Mouse (Mus musculus): ENCODE results near the gene Arhgap8. TPM values are rescaled to one million over a fixed set of nuclear protein-coding genes. Genes with fewer than 3 reads are reported as not detected.
A peak's percentile ranks its signal among the peaks of the same experiment; 100 is the strongest.

The Arhgap8 gene
- polyA plus RNA-seq, 1 experiment = not detected

DNA sequence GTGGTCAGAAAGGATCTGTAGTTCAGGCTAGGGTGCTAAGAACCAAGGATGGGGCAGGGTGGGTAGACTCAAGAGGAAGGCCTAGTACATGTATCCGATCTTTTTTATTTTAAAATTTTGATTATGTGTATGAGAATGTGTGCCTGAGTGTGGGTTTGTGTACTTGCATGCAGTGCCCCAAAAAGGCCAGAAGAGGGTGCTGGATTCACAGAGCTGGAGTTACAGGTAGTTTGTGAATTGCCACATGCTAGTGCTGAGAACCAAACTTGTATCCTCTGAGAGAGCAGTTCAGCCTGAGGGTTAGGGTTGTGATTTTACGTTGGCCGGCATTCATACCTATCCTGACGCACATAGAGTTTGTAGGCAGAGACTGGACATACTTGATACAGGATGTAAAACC lies 40.8 kb upstream of the Arhgap8 start:
- H3K4me1 ChIP-seq (ENCODE audit: control insufficient read depth, insufficient read depth, low read length) = peaks cover 3% of the 10 kb centered on the region
- 80% methylated on average over 4 of the region's 4 CpGs for WGBS
- no peak for TF ChIP-seq POLR2A (IDR thresholded peaks at IDR 0.05; ENCODE audit: borderline replicate concordance, control insufficient read depth, low read depth, low read length)
- peak; percentile 48 for TF ChIP-seq CTCF (IDR thresholded peaks at IDR 0.05; ENCODE audit: control insufficient read depth, insufficient read depth, low read length)
- no peak overlapping the region for H3K4me3 ChIP-seq (replicated peaks; ENCODE audit: control insufficient read depth, low read depth, low read length)
- no peak overlapping the region for H3K27ac ChIP-seq (ENCODE audit: control insufficient read depth, insufficient read depth, low read depth, low read length, poor library complexity)

DNA sequence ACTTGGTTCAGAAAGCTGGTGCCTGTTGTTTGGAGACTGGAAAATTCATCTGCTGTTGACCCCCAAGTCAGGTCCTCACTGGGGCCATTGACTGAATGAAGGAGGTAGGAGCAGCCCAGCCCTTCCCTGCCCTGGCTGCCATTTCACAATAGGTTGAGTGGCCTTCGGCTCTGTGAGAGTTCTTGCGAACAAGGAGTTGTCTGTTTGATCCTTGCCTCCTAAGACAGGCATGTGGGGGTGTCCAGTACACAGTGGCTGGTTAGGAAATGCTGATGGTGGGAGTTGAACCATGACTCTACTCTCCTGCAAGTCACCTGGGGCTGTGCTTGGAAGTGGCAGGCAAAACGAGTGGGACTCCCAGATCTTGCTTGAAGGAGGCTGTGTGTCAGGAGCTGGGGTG lies 40.1 kb upstream of the Arhgap8 start:
- TF ChIP-seq POLR2A (IDR thresholded peaks at IDR 0.05; ENCODE audit: borderline replicate concordance, control insufficient read depth, low read depth, low read length) = no peak
- TF ChIP-seq CTCF (IDR thresholded peaks at IDR 0.05; ENCODE audit: control insufficient read depth, insufficient read depth, low read length) = no peak
- no peak overlapping the region for H3K4me3 ChIP-seq (replicated peaks; ENCODE audit: control insufficient read depth, low read depth, low read length)
- 65% methylated on average over 3 of the region's 3 CpGs for WGBS
- no peak overlapping the region for H3K27ac ChIP-seq (ENCODE audit: control insufficient read depth, insufficient read depth, low read depth, low read length, poor library complexity)
- peaks cover 3% of the 10 kb centered on the region for H3K4me1 ChIP-seq (ENCODE audit: control insufficient read depth, insufficient read depth, low read length)

DNA sequence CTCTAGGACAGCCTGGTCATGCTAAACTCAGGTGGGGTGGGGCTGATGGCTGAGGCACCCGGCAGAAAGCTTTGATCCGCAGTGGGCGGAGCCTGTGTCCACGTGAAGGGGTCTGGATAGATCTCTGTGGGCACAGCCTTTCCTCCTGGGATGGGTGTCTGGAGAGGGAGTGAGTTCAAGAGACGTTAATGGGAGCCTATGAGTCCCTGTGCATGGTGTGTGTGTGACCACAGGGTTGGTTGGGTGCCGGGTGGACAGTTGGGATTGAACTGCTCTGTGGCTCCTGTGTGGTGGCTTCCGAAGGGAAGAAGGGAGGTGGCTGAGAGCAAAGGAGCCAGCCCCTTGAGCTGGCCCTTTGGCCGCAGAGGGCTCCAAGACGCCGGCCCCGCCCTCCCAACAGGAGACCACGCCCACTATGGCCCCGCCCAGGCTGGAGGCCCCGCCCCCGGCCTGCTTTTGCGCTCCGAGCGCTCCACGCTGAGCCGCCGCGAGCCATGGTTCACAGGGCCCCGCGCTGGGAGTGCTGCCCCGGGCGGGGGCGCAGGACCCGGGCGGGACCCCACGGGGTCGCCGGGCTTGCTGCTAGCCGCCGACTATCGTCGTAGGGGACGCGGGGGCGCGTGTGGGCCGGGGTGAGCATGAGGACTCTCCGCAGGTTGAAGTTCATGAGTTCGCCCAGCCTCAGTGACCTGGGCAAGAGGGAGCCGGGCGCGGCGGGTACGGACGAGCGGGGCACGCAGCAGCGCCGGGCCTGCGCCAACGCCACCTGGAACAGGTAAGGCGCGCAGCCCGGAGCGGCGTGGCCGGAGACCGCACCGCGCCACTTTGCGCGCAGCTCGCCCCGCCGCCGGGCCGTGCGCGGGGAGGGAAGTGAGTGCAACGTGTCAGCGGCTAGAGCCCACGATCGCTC lies 39.1 kb upstream of the Arhgap8 start:
- TF ChIP-seq CTCF (IDR thresholded peaks at IDR 0.05; ENCODE audit: control insufficient read depth, insufficient read depth, low read length) (no peak), POLR2A (IDR thresholded peaks at IDR 0.05; ENCODE audit: borderline replicate concordance, control insufficient read depth, low read depth, low read length) (peak; percentile 22; the same call in 1 of the 2 replicates)
- H3K27ac ChIP-seq (ENCODE audit: control insufficient read depth, insufficient read depth, low read depth, low read length, poor library complexity) = peak overlapping the region; percentile 44

DNA sequence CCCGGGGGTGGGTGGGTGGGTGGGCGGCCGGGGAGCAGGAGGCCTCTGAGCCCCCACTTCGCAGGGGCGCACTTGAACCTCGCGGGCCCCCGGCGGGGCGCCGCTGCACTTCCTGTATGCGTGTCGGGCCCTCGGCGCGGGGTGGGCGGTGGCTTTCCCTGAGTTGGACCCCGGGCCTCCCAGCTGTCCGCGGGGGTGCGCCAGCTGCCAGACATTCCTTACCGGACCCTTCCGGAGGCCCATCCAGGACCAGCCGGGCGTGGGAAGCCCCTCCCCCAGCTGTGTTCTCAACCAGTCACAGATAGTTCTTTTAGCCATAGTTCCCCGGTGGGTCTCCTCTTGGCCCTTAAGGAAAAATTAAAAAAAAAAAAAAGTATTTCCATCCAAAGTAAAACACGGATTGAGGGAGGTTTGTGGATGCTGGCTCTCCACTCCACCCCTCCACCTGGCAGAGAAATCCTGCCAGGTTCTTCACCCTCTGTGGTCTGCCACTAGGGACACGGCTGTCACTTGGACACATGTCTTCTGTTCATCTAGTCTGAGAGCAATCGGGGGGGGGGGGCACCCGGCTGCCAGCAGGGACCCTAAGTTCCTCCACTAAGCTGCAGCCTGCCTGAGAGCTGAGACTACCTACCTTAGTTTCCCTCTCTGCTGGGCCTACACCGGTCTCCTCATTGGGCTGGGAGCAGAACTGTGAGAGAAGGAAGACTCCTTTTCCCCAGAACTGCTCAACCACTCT lies 38.2 kb upstream of the Arhgap8 start:
- Histone ChIP-seq H3K4me1 (ENCODE audit: control insufficient read depth, insufficient read depth, low read length) (peaks cover 5% of the 10 kb centered on the region), H3K4me3 (replicated peaks; ENCODE audit: control insufficient read depth, low read depth, low read length) (peak overlapping the region; percentile 55), H3K27ac (ENCODE audit: control insufficient read depth, insufficient read depth, low read depth, low read length, poor library complexity) (no peak overlapping the region)
- no peak for TF ChIP-seq CTCF (IDR thresholded peaks at IDR 0.05; ENCODE audit: control insufficient read depth, insufficient read depth, low read length)
- no peak for TF ChIP-seq POLR2A (IDR thresholded peaks at IDR 0.05; ENCODE audit: borderline replicate concordance, control insufficient read depth, low read depth, low read length)
- under 1% methylated on average over 31 of the region's 31 CpGs for WGBS

More for the DNA sequence above, 39.1 kb upstream of the Arhgap8 start:
- H3K4me1 ChIP-seq (ENCODE audit: control insufficient read depth, insufficient read depth, low read length) = peaks cover 5% of the 10 kb centered on the region
- H3K4me3 ChIP-seq (replicated peaks; ENCODE audit: control insufficient read depth, low read depth, low read length) = peak overlapping the region; percentile 55
- WGBS = under 1% methylated on average over 75 of the region's 77 CpGs

DNA sequence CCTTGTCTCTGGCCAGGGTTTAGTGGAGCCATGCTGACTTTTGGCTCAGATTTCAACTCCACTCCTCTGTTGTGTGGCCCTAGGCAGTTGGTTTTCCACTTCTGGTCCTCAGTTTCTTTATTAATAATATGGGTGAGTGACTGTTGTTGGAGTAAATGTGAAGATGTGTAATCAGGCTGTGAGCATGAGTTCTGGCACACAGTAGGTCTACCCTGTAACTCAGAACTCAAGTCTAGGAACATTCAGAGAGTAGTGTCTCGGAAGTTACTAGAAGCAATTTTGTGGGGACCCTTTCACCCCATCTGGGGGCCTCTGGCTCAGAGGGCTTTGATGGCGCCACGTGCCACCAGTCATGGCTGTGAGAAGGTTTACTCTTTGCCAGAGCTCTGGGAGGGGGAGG lies 37.6 kb upstream of the Arhgap8 start:
- Histone ChIP-seq H3K4me3 (replicated peaks; ENCODE audit: control insufficient read depth, low read depth, low read length) (peak overlapping the region; percentile 53), H3K4me1 (ENCODE audit: control insufficient read depth, insufficient read depth, low read length) (peaks cover 5% of the 10 kb centered on the region), H3K27ac (ENCODE audit: control insufficient read depth, insufficient read depth, low read depth, low read length, poor library complexity) (0 out of 2 replicates have a peak overlapping the region, but pooled peaks have one; percentile 31)
- WGBS = 73% methylated on average over 3 of the region's 3 CpGs
- TF ChIP-seq POLR2A (IDR thresholded peaks at IDR 0.05; ENCODE audit: borderline replicate concordance, control insufficient read depth, low read depth, low read length) (no peak), CTCF (IDR thresholded peaks at IDR 0.05; ENCODE audit: control insufficient read depth, insufficient read depth, low read length) (no peak)

DNA sequence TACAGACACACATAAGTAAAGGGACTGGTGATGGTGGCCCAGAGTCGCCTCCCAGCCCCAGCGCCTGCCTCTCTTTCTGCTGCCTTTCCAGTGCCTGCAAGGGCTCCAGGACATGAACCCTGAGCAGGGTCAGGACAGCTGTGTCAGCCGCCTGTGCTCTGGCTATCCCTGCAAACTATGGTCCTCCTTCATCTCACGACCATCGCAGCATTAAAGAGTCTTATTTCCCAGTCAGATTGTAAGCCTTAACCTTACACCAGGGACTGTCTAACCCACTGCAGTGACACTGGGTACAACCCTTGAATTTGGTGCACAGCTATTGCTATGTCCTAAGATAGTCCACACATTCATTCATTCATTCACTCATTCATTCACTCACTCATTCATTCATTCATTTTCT lies 37.0 kb upstream of the Arhgap8 start:
- Histone ChIP-seq H3K4me3 (replicated peaks; ENCODE audit: control insufficient read depth, low read depth, low read length) (no peak overlapping the region), H3K27ac (ENCODE audit: control insufficient read depth, insufficient read depth, low read depth, low read length, poor library complexity) (no peak overlapping the region), H3K4me1 (ENCODE audit: control insufficient read depth, insufficient read depth, low read length) (peaks cover 5% of the 10 kb centered on the region)
- TF ChIP-seq POLR2A (IDR thresholded peaks at IDR 0.05; ENCODE audit: borderline replicate concordance, control insufficient read depth, low read depth, low read length) (no peak), CTCF (IDR thresholded peaks at IDR 0.05; ENCODE audit: control insufficient read depth, insufficient read depth, low read length) (no peak)
- WGBS = 82% methylated on average over 5 of the region's 5 CpGs

DNA sequence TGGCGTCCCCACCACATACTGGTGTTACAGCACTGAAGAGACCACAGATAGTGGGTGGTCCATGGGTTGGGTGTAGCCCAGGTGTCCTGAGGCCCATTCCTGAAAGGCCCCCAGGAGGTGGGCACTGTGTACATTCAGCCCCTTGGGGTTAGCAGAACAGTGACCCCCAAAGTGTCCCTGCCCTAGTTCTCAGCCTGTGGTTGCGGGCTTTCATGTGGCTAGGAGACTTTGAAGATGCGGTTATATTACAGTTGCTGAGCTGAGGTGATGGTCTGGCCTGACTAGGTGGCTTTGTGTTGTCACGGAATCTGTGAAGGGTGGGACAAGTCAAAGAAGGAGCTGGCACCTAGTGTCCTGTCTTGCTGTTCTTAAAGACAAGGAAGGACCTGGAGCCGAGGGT lies 35.3 kb upstream of the Arhgap8 start:
- peak overlapping the region; percentile 61 for H3K27ac ChIP-seq (ENCODE audit: control insufficient read depth, insufficient read depth, low read depth, low read length, poor library complexity)
- no peak overlapping the region for H3K4me3 ChIP-seq (replicated peaks; ENCODE audit: control insufficient read depth, low read depth, low read length)
- no peak for TF ChIP-seq POLR2A (IDR thresholded peaks at IDR 0.05; ENCODE audit: borderline replicate concordance, control insufficient read depth, low read depth, low read length)
- H3K4me1 ChIP-seq (ENCODE audit: control insufficient read depth, insufficient read depth, low read length) = peaks cover 5% of the 10 kb centered on the region
- WGBS = 55% methylated on average over 5 of the region's 5 CpGs

DNA sequence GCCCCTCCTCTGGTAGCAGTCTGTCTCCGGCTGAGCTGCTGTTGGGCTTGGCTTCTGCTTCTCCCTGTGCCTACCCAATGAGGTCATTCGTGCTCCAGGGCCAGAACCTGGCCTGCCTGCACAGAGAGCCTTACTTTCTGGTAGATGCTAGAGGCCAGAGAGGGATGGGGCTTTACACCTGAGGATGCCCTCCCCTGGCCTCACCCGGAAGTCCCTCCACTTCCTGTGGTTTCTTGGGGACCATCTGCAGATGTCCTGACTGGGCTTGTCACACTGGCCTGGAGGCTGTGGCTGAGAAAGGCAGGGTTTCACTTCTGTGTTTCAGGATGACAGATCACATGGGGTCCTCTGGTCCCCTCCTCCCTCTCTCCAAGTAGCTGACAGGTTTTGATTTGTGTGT lies 34.4 kb upstream of the Arhgap8 start:
- Histone ChIP-seq H3K4me3 (replicated peaks; ENCODE audit: control insufficient read depth, low read depth, low read length) (no peak overlapping the region), H3K27ac (ENCODE audit: control insufficient read depth, insufficient read depth, low read depth, low read length, poor library complexity) (peak overlapping the region; percentile 74), H3K4me1 (ENCODE audit: control insufficient read depth, insufficient read depth, low read length) (peaks cover 5% of the 10 kb centered on the region)
- TF ChIP-seq POLR2A (IDR thresholded peaks at IDR 0.05; ENCODE audit: borderline replicate concordance, control insufficient read depth, low read depth, low read length) = no peak
- TF ChIP-seq CTCF (IDR thresholded peaks at IDR 0.05; ENCODE audit: control insufficient read depth, insufficient read depth, low read length) = no peak
- 3% methylated on average over 3 of the region's 3 CpGs for WGBS
